Mouse (Mus musculus) bone marrow, adult 2 months (tissue): ENCODE results near the gene Actl7a. TPM values are rescaled to one million over a fixed set of nuclear protein-coding genes. Genes with fewer than 3 reads are reported as not detected.

Experiments used
- H3K27ac ChIP-seq: fragments of 200-500 bp; 2 replicates; pipeline ENCODE4 v1.5.1; 2012; ENCODE audit warnings: low read depth, mild to moderate bottlenecking, control low read depth, inconsistent platforms, low read length; ENCODE audit not compliant: control insufficient read depth, poor library complexity, insufficient read depth
- H3K4me1 ChIP-seq: fragments of 200-500 bp; 2 replicates; pipeline ENCODE4 v1.6.1; 2011; ENCODE audit warnings: low read length; ENCODE audit not compliant: control insufficient read depth, insufficient read depth
- H3K4me3 ChIP-seq: fragments of 200-500 bp; replicated peaks from 2 replicates; pipeline ENCODE3; 2011; ENCODE audit warnings: mild to moderate bottlenecking, low read depth, low read length, control low read depth; ENCODE audit not compliant: control insufficient read depth
- CTCF ChIP-seq: fragments of 200-500 bp; IDR thresholded peaks from 2 replicates; pipeline ENCODE4 v1.5.1; 2011; ENCODE audit warnings: low read length, control low read depth; ENCODE audit not compliant: control insufficient read depth, insufficient read depth
- POLR2A ChIP-seq: fragments of 200-500 bp; IDR thresholded peaks from 2 replicates; pipeline ENCODE4 v1.6.1; 2011; ENCODE audit warnings: low read depth, mild to moderate bottlenecking, control low read depth, low read length, borderline replicate concordance; ENCODE audit not compliant: control insufficient read depth
- WGBS: fragments of 180-500 bp; shearing (Covaris S2); methylation state at CpG from one replicate; pipeline ENCODE4 v1.1.7; 2018; 5-methylcytosine and 5-hydroxymethylcytosine counted together
- polyA plus RNA-seq: library from polyadenylated mRNA; stranded (reverse); fragments of >200 nt; gene quantifications from 2 replicates; pipeline ENCODE4 v1.2.4, GENCODE M21; 2011; ENCODE audit warnings: low replicate concordance; ENCODE audit not compliant: missing spikeins, insufficient read depth, insufficient read length

Actl7a gene
- polyA plus RNA-seq, 1 experiment = not detected

- Histone ChIP-seq H3K4me1 (no peaks in the 10 kb centered on the region), H3K4me3 (no peak overlapping the region), H3K27ac (no peak overlapping the region)
- WGBS = 71% methylated on average over 9 of the region's 9 CpGs
- TF ChIP-seq POLR2A (no peak), CTCF (no peak)
Observed at GRCm38 (mm10) chr4:56719456-56719855, 23.8 kb upstream of the Actl7a start.

GRCm38 (mm10) chr4:56720403-56720802, 22.8 kb upstream of the Actl7a start:
- TF ChIP-seq CTCF (no peak), POLR2A (no peak)
- Histone ChIP-seq H3K27ac (no peak overlapping the region), H3K4me3 (no peak overlapping the region), H3K4me1 (no peaks in the 10 kb centered on the region)
- 70% methylated on average over 9 of the region's 9 CpGs for WGBS

DNA sequence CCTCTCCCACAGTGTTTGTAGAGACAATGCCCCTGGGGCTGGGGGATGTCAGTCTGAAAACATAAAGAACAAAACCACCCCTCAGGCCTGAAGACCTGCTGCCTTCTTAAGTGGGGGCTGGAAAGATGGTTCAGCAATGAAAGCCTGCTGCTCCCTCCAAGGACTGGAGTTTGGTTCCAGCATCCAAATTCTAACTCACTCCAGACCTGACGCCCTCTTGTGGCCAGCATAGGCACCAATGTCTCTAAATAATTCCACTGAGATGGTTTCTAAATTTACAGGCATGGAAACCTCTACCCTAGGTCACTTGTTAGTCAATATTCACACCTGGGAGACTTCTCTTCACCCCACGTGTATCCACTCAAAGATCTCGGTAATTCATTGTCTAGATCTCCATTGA, 21.7 kb upstream of the Actl7a start:
- H3K4me1 ChIP-seq = no peaks in the 10 kb centered on the region
- 25% methylated on average over 3 of the region's 3 CpGs for WGBS
- H3K4me3 ChIP-seq = no peak overlapping the region
- no peak overlapping the region for H3K27ac ChIP-seq
- TF ChIP-seq CTCF = peak; percentile 42
- TF ChIP-seq POLR2A = no peak

GRCm38 (mm10) chr4:56722346-56722745, 20.9 kb upstream of the Actl7a start:
- TF ChIP-seq CTCF (no peak), POLR2A (no peak)
- Histone ChIP-seq H3K27ac (no peak overlapping the region), H3K4me1 (no peaks in the 10 kb centered on the region), H3K4me3 (no peak overlapping the region)
- 70% methylated on average over 6 of the region's 6 CpGs for WGBS

DNA sequence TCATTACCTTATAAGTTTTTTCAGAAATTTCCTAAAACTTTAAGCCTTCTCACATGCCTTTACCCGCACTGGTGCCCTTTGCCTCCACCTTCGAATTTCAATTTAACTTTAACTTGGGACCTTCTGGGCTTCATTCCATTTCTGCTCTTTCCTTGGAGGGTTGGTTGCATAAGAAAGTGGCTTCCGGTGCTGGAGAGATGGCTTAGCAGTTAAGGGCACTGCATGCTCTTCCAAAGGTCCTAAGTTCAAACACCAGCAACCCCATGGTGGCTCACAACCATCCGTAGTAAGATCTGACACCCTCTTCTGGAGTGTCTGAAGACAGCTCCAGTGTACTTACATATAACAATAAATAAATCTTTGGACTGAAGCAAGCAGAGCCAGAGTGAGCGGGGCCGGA, 20.0 kb upstream of the Actl7a start:
- no peak overlapping the region for H3K27ac ChIP-seq
- 84% methylated on average over 6 of the region's 6 CpGs for WGBS
- TF ChIP-seq CTCF (no peak), POLR2A (no peak)
- H3K4me1 ChIP-seq = no peaks in the 10 kb centered on the region
- no peak overlapping the region for H3K4me3 ChIP-seq

DNA sequence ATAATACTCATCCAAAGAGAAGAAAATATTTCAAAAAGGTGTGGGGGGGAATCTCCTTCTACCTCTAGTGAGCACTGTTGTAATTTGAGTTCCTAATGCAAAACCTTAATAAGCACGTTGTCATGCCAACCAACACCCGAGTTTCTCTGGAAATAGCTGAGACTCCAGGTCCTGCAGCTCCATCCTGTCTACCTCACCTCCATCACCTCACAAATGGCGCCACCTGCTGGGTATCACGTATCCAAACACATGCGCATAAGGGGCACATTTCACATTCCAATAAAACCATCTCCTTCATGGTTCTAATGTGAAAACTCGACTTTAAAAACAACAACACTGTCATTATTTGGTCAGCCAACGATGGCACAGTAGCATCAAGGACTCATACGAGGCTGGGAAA, 17.4 kb upstream of the Actl7a start:
- Histone ChIP-seq H3K27ac (no peak overlapping the region), H3K4me1 (no peaks in the 10 kb centered on the region), H3K4me3 (no peak overlapping the region)
- 55% methylated on average over 8 of the region's 8 CpGs for WGBS
- TF ChIP-seq CTCF = peak; percentile 50; the same call in 1 of the 2 replicates
- TF ChIP-seq POLR2A = no peak

DNA sequence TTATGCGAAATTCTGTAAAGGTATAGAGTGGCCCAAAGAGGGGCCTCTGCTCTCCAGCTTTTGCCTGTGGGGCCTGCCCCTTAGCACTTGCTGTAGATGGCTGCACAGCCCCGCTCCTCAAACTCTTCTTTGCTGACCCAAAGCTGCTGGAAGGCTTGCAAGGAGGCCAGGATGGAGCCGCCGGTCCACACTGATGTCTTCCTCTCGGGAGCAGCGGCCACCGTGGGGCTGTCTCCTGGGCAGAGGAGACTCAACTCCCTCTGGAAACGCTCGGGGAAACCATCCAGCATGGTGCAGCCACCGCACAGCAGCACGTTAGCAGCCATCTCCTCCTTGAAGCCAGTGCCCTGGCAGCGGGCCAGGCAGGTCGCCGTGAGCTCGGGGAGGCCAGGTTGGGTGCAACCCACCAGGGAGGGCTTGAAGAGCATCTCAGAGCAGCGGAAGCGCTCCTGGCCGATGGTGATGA, 3.2 kb upstream of the Actl7a start, which contains the start of gene Gm26657:
Gm26657 (plus strand) TSS at position 51 of the 466 bp plus-strand sequence.
- Histone ChIP-seq H3K27ac (no peak within 1 kb of the TSS), H3K4me1 (no peaks in the 10 kb centered on the region), H3K4me3 (no peak within 1 kb of the TSS)
- no peak for TF ChIP-seq CTCF
- TF ChIP-seq POLR2A = no peak
- 87% methylated on average over 18 of the region's 18 CpGs for WGBS

DNA sequence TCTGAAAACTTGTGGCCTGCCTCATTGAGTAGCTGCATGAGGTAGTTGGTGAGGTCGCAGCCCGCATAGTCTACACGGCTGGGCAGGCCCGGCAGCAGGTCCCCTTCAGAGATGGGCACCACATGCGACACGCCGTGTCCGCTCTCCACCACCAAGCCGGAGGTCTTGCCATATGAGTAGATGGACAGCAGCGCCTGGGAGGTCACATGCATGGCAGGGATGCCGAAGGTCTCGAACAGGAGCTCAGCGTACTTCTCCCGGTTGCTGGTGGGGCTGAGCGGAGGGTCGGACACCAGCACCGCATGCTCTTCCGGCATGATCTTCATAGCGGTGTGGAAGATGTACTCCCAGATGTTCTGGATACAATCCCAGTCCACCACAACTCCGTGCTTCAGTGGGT, 2.6 kb upstream of the Actl7a start:
- TF ChIP-seq POLR2A (no peak), CTCF (no peak)
- Histone ChIP-seq H3K27ac (no peak overlapping the region), H3K4me1 (no peaks in the 10 kb centered on the region), H3K4me3 (no peak overlapping the region)
- WGBS = 92% methylated on average over 20 of the region's 20 CpGs

DNA sequence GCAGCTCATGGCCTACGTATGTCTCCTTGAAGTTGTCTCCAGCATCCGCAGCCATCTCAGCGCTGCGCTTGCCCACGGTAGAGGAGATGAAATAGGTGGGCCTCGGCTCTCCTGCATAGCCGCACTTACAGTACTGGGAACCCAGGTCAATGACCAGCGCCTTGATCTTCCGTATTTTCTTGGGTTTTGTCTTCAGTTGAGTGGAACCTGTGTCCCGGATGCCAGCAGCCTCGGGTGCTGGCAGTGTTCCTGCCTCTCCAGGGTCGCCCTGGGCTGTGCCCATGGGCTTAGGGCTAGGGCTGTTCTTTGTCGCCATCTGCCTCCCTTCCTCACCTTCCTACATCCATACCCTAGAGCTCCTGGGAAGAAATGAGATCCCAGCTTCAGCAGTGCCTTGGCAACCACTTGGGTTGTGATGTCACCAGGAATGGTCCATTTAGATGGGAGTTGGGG, 2.1 kb upstream of the Actl7a start, which contains the start of gene Actl7b:
Actl7b (minus strand) TSS at position 403 of the 453 bp plus-strand sequence.
- TF ChIP-seq POLR2A (no peak), CTCF (no peak)
- no peak within 1 kb of the TSS for H3K4me3 ChIP-seq
- H3K4me1 ChIP-seq = no peaks in the 10 kb centered on the region
- WGBS = 88% methylated on average over 13 of the region's 13 CpGs
- H3K27ac ChIP-seq = no peak within 1 kb of the TSS
